Mouse (Mus musculus): ENCODE measurements around the gene C1ql4.

- TF ChIP-seq CTCF (IDR thresholded peaks at IDR 0.05; ENCODE audit: low read depth, low read length) (no peak), TAL1 (conservative IDR thresholded peaks at IDR 0.05; ENCODE audit: low read depth, low read length) (no peak), GATA1 (IDR thresholded peaks at IDR 0.05; ENCODE audit: borderline replicate concordance, low read length) (no peak), POLR2AphosphoS5 (IDR thresholded peaks at IDR 0.05; ENCODE audit: insufficient replicate concordance, low read depth, low read length) (no peak)
Observed at GRCm38 (mm10) chr15:99079804-99080203, 7.8 kb downstream of the C1ql4 start.
